Mouse (Mus musculus) cortical plate, adult 2 months (tissue): ENCODE data around the gene Gm8020.
"Not testable (repeated sequence)": the region's sequence is repeated elsewhere in the genome, so short reads cannot be mapped to it uniquely, and the experiment has no call there.

Experiments used
- CTCF ChIP-seq: fragments of 200-500 bp; IDR thresholded peaks from 2 replicates; pipeline ENCODE4 v1.5.1; 2011; ENCODE audit warnings: mild to moderate bottlenecking, control low read depth, low read length; ENCODE audit not compliant: insufficient read depth; ENCODE audit errors: extremely low read depth
- POLR2A ChIP-seq: fragments of 200-500 bp; IDR thresholded peaks from 2 replicates; pipeline ENCODE4 v1.6.1; 2011; ENCODE audit warnings: mild to moderate bottlenecking, low read length, control low read depth; ENCODE audit not compliant: insufficient read depth; ENCODE audit errors: extremely low read depth

GRCm38 (mm10) chr14:42524182-42524581, 22.0 kb upstream of the Gm8020 start, which contains the start of gene Gm8024:
- TF ChIP-seq POLR2A, CTCF: not testable (repeated sequence)
